Mouse (Mus musculus) myocyte (in vitro differentiated cells): Measurements from ENCODE around the gene Ttll6. TPM values are rescaled to one million over a fixed set of nuclear protein-coding genes. Genes with fewer than 3 reads are reported as not detected.
"Not testable (repeated sequence)": the region's sequence is repeated elsewhere in the genome, so short reads cannot be mapped to it uniquely, and the experiment has no call there.

Experiments used
- H3K27me3 ChIP-seq: one replicate; pipeline ENCODE4 v1.6.1; 2011; ENCODE audit not compliant: control insufficient read depth, insufficient read depth, insufficient read length
- H3K36me3 ChIP-seq: one replicate; pipeline ENCODE4 v1.6.1; 2011; ENCODE audit not compliant: control insufficient read depth, insufficient read depth
- H3K4me2 ChIP-seq: one replicate; pipeline ENCODE4 v1.6.1; 2011; ENCODE audit warnings: low read depth, control low read depth
- H3K4me3 ChIP-seq: one replicate; pipeline ENCODE4 v1.5.1; 2011; ENCODE audit warnings: mild to moderate bottlenecking, control low read depth, moderate library complexity
- H3K79me2 ChIP-seq: one replicate; pipeline ENCODE4 v1.6.1; 2011; ENCODE audit not compliant: control insufficient read depth, insufficient read depth
- H3ac ChIP-seq: one replicate; pipeline ENCODE4 v1.6.1; 2011; ENCODE audit not compliant: control insufficient read depth, insufficient read length
- CEBPB ChIP-seq: IDR thresholded peaks from 2 replicates; pipeline ENCODE4 v1.6.1; 2011; ENCODE audit warnings: mild to moderate bottlenecking, moderate library complexity; ENCODE audit not compliant: poor library complexity, insufficient read depth, severe bottlenecking
- E2F4 ChIP-seq: IDR thresholded peaks from one replicate; pipeline ENCODE4 v1.6.1; 2011; ENCODE audit warnings: mild to moderate bottlenecking, control low read depth, moderate library complexity; ENCODE audit not compliant: insufficient read depth
- MAX ChIP-seq: IDR thresholded peaks from one replicate; pipeline ENCODE4 v1.6.1; 2011; ENCODE audit warnings: low read depth, mild to moderate bottlenecking, control low read depth
- MYOD1 ChIP-seq, 3 experiments: IDR thresholded peaks; one replicate each; pipeline ENCODE4 v1.6.1; 2011; ENCODE audit warnings: control low read depth in 2 of 3, low read depth in 2 of 3, mild to moderate bottlenecking in 2 of 3, moderate library complexity in 1 of 3; ENCODE audit not compliant: insufficient read length in 2 of 3, control insufficient read depth in 1 of 3
- MYOG ChIP-seq, 3 experiments: IDR thresholded peaks; one replicate each; pipeline ENCODE4 v1.6.1; 2011; ENCODE audit warnings: control low read depth in 2 of 3, low read depth in 2 of 3, mild to moderate bottlenecking in 2 of 3; ENCODE audit not compliant: insufficient read length in 2 of 3, control insufficient read depth in 1 of 3, insufficient read depth in 1 of 3
- POLR2A ChIP-seq: IDR thresholded peaks from one replicate; pipeline ENCODE4 v1.6.1; 2011; ENCODE audit warnings: low read depth, mild to moderate bottlenecking, control low read depth, moderate library complexity; ENCODE audit not compliant: insufficient read length
- POLR2AphosphoS2 ChIP-seq: IDR thresholded peaks from one replicate; pipeline ENCODE4 v1.6.1; 2011; ENCODE audit warnings: low read depth, control low read depth; ENCODE audit not compliant: insufficient read length
- REST ChIP-seq: IDR thresholded peaks from one replicate; pipeline ENCODE4 v1.6.1; 2011; ENCODE audit warnings: mild to moderate bottlenecking, control low read depth, moderate library complexity; ENCODE audit not compliant: insufficient read depth, insufficient read length
- SRF ChIP-seq: IDR thresholded peaks from one replicate; pipeline ENCODE4 v1.6.1; 2011; ENCODE audit warnings: low read depth; ENCODE audit not compliant: control insufficient read depth, insufficient read length
- TCF12 ChIP-seq: IDR thresholded peaks from one replicate; pipeline ENCODE4 v1.6.1; 2011; ENCODE audit warnings: mild to moderate bottlenecking, control low read depth; ENCODE audit not compliant: poor library complexity, insufficient read depth, severe bottlenecking
- TCF3 ChIP-seq: IDR thresholded peaks from one replicate; pipeline ENCODE4 v1.6.1; 2011; ENCODE audit warnings: low read depth, control low read depth; ENCODE audit not compliant: insufficient read length
- USF1 ChIP-seq: IDR thresholded peaks from one replicate; pipeline ENCODE4 v1.6.1; 2011; ENCODE audit warnings: low read depth, mild to moderate bottlenecking, control low read depth, moderate library complexity
- polyA plus RNA-seq: library from polyadenylated mRNA; unstranded; fragments of >200 nt; fragmentation: generic; extraction: Trizol; gene quantifications from one replicate; pipeline ENCODE4 v1.2.1, GENCODE M21; 2012; ENCODE audit warnings: missing spikeins

Gene Ttll6
- polyA plus RNA-seq, 1 experiment: not detected

DNA sequence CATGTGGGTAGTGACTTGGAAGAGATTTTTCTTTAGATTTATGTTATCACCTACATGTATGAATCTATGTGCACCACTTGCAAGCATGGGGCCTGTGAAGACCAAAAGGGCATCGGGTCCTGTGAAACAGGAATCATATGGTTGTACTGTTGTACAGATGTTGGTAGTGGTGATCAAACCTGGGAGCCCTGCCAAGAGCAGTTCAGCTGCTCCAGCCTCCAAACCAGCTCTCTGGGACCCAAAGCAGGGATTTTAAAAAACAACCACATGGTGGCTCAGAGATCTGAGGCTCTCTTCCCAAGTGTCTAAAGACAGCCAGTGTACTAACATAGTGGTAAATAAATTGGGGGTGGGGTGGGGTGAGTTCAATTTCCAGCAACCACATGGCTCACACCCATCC, 25.2 kb upstream of the Ttll6 start:
- Histone ChIP-seq H3K36me3 (no peaks in the 10 kb centered on the region), H3K79me2 (no peaks in the 10 kb centered on the region), H3K4me2 (no peak overlapping the region), H3K4me3 (no peak overlapping the region), H3ac (no peak overlapping the region), H3K27me3 (peaks cover 6% of the 10 kb centered on the region)
- no peak for TF ChIP-seq SRF
- TF ChIP-seq REST: no peak
- TF ChIP-seq POLR2A: no peak
- TF ChIP-seq TCF12: no peak
- no peak for TF ChIP-seq TCF3
- no peak for TF ChIP-seq MYOG (IDR thresholded peaks at IDR 0.05; ENCODE audit: control insufficient read depth in 1 of 3, insufficient read depth in 1 of 3, insufficient read length in 2 of 3, low read depth in 2 of 3)
- no peak for TF ChIP-seq MAX
- no peak for TF ChIP-seq CEBPB
- no peak for TF ChIP-seq E2F4
- no peak for TF ChIP-seq MYOD1 (IDR thresholded peaks at IDR 0.05; ENCODE audit: control insufficient read depth in 1 of 3, insufficient read length in 2 of 3, low read depth in 2 of 3)
- TF ChIP-seq USF1: no peak
- TF ChIP-seq POLR2AphosphoS2: no peak

DNA sequence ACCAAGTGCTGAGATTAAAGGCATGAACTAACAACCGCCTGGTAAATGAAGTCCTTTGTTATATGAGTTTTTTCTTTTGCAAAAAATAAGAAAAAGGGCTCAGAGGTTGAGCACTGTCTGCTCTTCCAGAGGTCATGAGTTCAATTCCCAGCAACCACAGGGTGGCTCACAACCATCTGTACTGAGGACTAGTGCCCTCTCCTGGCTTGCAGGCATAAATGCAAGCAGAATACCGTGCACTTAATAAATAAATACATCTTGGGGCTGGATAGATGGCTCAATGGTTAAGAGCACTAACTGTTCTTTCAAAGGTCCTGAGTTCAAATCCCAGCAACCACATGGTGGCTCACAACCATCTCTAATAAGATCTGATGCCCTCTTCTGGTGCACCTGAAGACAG, 22.6 kb upstream of the Ttll6 start:
- H3K4me3 ChIP-seq, H3K79me2 ChIP-seq, H3K4me2 ChIP-seq, H3ac ChIP-seq, H3K36me3 ChIP-seq, H3K27me3 ChIP-seq: not testable (repeated sequence)

- no peaks in the 10 kb centered on the region for H3K27me3 ChIP-seq
- no peak within 1 kb of the TSS for H3K4me3 ChIP-seq
- H3K79me2 ChIP-seq: no peaks in the 10 kb centered on the region
- no peak for TF ChIP-seq USF1
- TF ChIP-seq SRF: no peak
- no peak for TF ChIP-seq MYOG (IDR thresholded peaks at IDR 0.05; ENCODE audit: control insufficient read depth in 1 of 3, insufficient read depth in 1 of 3, insufficient read length in 2 of 3, low read depth in 2 of 3)
- TF ChIP-seq REST: no peak
- no peak for TF ChIP-seq POLR2AphosphoS2
- TF ChIP-seq POLR2A: no peak
- TF ChIP-seq MYOD1 (IDR thresholded peaks at IDR 0.05; ENCODE audit: control insufficient read depth in 1 of 3, insufficient read length in 2 of 3, low read depth in 2 of 3): no peak
- no peak within 1 kb of the TSS for H3K4me2 ChIP-seq
- no peak within 1 kb of the TSS for H3ac ChIP-seq
- H3K36me3 ChIP-seq: no peaks in the 10 kb centered on the region
Observed at GRCm38 (mm10) chr11:96111751-96112150, 21.8 kb upstream of the Ttll6 start, which contains the start of gene Calcoco2. Calcoco2 (minus strand) TSS chr11:96111964.

DNA sequence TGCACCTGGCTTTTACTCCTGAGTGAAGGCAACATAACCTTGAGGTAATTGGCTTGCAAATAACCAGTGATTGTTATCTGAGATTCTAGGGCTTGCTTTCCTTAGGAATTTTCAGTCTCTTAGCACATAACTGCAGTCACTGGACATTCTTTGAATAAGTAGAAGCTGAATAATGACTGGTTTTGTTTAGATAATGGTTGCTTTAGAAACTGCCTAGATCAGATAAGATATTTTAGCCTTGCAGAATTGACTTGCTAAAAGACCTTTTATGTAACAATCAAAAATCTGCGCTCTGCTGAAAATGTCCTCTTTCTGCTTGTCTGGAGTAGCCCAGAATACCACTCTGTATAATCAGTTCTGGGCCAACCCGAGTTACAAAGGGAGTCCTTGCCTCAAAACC, 19.5 kb upstream of the Ttll6 start:
- Histone ChIP-seq H3ac (no peak overlapping the region), H3K4me3 (no peak overlapping the region), H3K27me3 (no peaks in the 10 kb centered on the region), H3K79me2 (no peaks in the 10 kb centered on the region), H3K4me2 (no peak overlapping the region), H3K36me3 (no peaks in the 10 kb centered on the region)
- TF ChIP-seq USF1 (no peak), CEBPB (no peak), REST (no peak), MYOD1 (IDR thresholded peaks at IDR 0.05; ENCODE audit: control insufficient read depth in 1 of 3, insufficient read length in 2 of 3, low read depth in 2 of 3) (no peak), POLR2A (no peak), SRF (no peak), E2F4 (no peak), MAX (no peak), MYOG (IDR thresholded peaks at IDR 0.05; ENCODE audit: control insufficient read depth in 1 of 3, insufficient read depth in 1 of 3, insufficient read length in 2 of 3, low read depth in 2 of 3) (no peak), TCF3 (no peak), TCF12 (no peak), POLR2AphosphoS2 (no peak)

GRCm38 (mm10) chr11:96115416-96115815, 18.2 kb upstream of the Ttll6 start:
- TF ChIP-seq E2F4 (no peak), MYOD1 (IDR thresholded peaks at IDR 0.05; ENCODE audit: control insufficient read depth in 1 of 3, insufficient read length in 2 of 3, low read depth in 2 of 3) (no peak), CEBPB (no peak), REST (no peak), MYOG (IDR thresholded peaks at IDR 0.05; ENCODE audit: control insufficient read depth in 1 of 3, insufficient read depth in 1 of 3, insufficient read length in 2 of 3, low read depth in 2 of 3) (no peak), USF1 (no peak), TCF3 (no peak), SRF (no peak), MAX (no peak), POLR2A (no peak), TCF12 (no peak), POLR2AphosphoS2 (no peak)
- Histone ChIP-seq H3K4me3 (no peak overlapping the region), H3K27me3 (no peaks in the 10 kb centered on the region), H3K36me3 (no peaks in the 10 kb centered on the region), H3K79me2 (no peaks in the 10 kb centered on the region), H3ac (no peak overlapping the region), H3K4me2 (no peak overlapping the region)
